Mouse (Mus musculus) erythroblast, embryonic 14.5 days (primary cell): ENCODE results near the gene Kdm8.

Experiments used
- GATA1 ChIP-seq: IDR thresholded peaks from 2 replicates; pipeline ENCODE4 v1.6.1; 2012; ENCODE audit warnings: low read length, inconsistent platforms, mixed read lengths
- TAL1 ChIP-seq: IDR thresholded peaks from 3 replicates; pipeline ENCODE4 v1.6.1; 2012; ENCODE audit warnings: low read length, inconsistent platforms, mixed read lengths

GRCm38 (mm10) chr7:125398687-125399086 lies 45.8 kb upstream of the Kdm8 start:
- no peak for TF ChIP-seq GATA1
- no peak for TF ChIP-seq TAL1
